Mouse (Mus musculus): Measurements from ENCODE around the gene Tamm41. TPM values are rescaled to one million over a fixed set of nuclear protein-coding genes. Genes with fewer than 3 reads are reported as not detected.

Gene Tamm41
- polyA plus RNA-seq, 2 experiments, result 39.8 to 60.8 TPM

DNA sequence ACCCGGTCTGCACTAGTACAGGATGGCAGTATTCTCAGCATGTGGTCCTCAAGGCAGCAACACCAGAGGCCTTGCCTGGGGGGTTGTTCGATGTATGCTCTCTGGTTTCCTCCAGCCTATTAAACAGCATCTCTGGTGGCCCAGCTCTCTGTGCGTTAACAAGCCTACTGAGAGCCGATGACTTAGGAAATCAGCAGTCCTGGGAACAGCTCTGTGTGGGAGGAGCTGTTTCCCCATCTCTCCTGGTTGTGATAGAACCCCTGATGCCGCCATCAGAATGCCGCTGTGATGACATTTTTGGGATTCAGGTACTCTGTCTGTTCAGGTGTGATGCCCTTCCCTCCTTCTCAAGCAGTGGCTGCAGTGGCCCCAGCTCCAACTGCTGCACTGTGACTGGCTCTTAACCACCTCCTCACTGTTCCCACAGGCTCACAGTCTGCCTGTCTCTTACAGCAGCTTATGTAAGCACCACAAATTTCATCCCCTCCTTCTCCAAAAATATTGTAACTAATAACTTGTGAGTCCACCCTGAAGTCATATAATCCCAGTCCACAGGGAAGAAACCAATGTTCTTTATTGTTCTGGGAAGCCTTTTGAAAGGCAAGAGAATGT lies 14.0 kb upstream of the Tamm41 start:
- Histone ChIP-seq H3K4me1 (ENCODE audit: control insufficient read depth, insufficient read depth, low read length) (peaks cover 4% of the 10 kb centered on the region; the same call in 1 of the 2 replicates), H3K36me3 (ENCODE audit: control insufficient read depth, insufficient read depth, low read length) (no peaks in the 10 kb centered on the region), H3K4me2 (replicated peaks; ENCODE audit: low read depth, low read length, severe bottlenecking) (no peak overlapping the region), H3K27me3 (ENCODE audit: control insufficient read depth, insufficient read depth, low read length) (no peaks in the 10 kb centered on the region), H3K9me3 (ENCODE audit: control insufficient read depth, low read length) (no peaks in the 10 kb centered on the region), H3K27ac (replicated peaks; ENCODE audit: low read depth, low read length) (no peak overlapping the region), H3K9ac (ENCODE audit: low read depth, low read length, severe bottlenecking) (no peak overlapping the region), H3K4me3 (replicated peaks; ENCODE audit: low read length) (no peak overlapping the region)
- no peak for ATAC-seq (ENCODE audit: low FRiP score, low read depth)
- no peak for TF ChIP-seq POLR2A (IDR thresholded peaks at IDR 0.05; ENCODE audit: borderline replicate concordance, extremely low read depth, insufficient read depth, insufficient read length)
- 36% methylated on average over 6 of the region's 6 CpGs for WGBS
- no peak for DNase-seq (ENCODE audit: low spot score)

DNA sequence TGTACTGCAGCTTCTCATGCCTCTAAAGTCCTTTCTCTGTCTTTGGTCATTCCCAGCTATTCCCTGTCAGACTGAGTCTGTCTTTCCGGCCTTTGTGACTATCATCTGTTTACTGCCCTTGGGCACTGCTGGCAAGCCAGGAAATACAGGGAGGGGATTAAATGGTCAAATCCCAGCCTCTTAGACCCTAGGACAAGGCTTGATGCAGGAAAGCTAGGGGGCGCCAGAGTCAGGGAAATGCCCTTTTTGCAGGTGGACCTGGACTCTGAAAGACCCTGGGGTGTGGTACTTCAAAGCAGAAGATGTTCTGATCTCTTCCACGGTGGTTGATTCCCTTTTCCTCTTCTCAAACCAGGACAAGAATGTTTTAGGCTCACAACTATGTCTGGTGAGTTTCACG lies 11.3 kb upstream of the Tamm41 start:
- Histone ChIP-seq H3K4me3 (replicated peaks; ENCODE audit: low read length) (no peak overlapping the region), H3K9ac (ENCODE audit: low read depth, low read length, severe bottlenecking) (no peak overlapping the region), H3K9me3 (ENCODE audit: control insufficient read depth, low read length) (no peaks in the 10 kb centered on the region), H3K27ac (replicated peaks; ENCODE audit: low read depth, low read length) (no peak overlapping the region), H3K36me3 (ENCODE audit: control insufficient read depth, insufficient read depth, low read length) (no peaks in the 10 kb centered on the region), H3K27me3 (ENCODE audit: control insufficient read depth, insufficient read depth, low read length) (no peaks in the 10 kb centered on the region), H3K4me1 (ENCODE audit: control insufficient read depth, insufficient read depth, low read length) (peaks cover 4% of the 10 kb centered on the region; the same call in 1 of the 2 replicates), H3K4me2 (replicated peaks; ENCODE audit: low read depth, low read length, severe bottlenecking) (no peak overlapping the region)
- ATAC-seq (ENCODE audit: low FRiP score, low read depth), result no peak
- no peak for DNase-seq (ENCODE audit: low spot score)
- TF ChIP-seq POLR2A (IDR thresholded peaks at IDR 0.05; ENCODE audit: borderline replicate concordance, extremely low read depth, insufficient read depth, insufficient read length), result no peak
- 19% methylated on average over 4 of the region's 4 CpGs for WGBS

DNA sequence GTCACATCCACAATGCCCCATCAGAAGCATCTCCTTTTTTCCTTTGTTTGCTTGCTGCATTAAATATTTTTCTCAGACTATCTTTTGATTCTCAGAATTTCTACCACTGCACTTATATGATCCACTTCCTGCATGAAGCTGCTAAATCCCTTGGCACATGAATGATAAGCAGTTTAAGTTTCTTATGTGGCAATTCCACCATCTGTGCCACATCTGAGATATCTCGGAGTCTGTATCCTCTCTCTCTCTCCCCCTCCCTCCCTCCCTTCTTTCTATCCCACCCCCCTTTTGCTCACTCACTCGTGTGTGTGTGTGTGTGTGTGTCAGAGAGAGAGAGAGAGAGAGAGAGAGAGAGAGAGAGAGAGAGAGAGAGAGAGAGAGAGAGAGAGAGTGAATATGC lies 10.1 kb upstream of the Tamm41 start:
- H3K27me3 ChIP-seq (ENCODE audit: control insufficient read depth, insufficient read depth, low read length), result no peaks in the 10 kb centered on the region
- H3K4me1 ChIP-seq (ENCODE audit: control insufficient read depth, insufficient read depth, low read length), result peaks cover 4% of the 10 kb centered on the region; the same call in 1 of the 2 replicates
- H3K4me3 ChIP-seq (replicated peaks; ENCODE audit: low read length), result no peak overlapping the region
- no peak for DNase-seq (ENCODE audit: low spot score)
- ATAC-seq (ENCODE audit: low FRiP score, low read depth), result no peak
- H3K9me3 ChIP-seq (ENCODE audit: control insufficient read depth, low read length), result no peaks in the 10 kb centered on the region
- no peak for TF ChIP-seq POLR2A (IDR thresholded peaks at IDR 0.05; ENCODE audit: borderline replicate concordance, extremely low read depth, insufficient read depth, insufficient read length)
- no peak overlapping the region for H3K27ac ChIP-seq (replicated peaks; ENCODE audit: low read depth, low read length)
- H3K4me2 ChIP-seq (replicated peaks; ENCODE audit: low read depth, low read length, severe bottlenecking), result no peak overlapping the region
- WGBS, result 38% methylated on average over 2 of the region's 2 CpGs
- H3K9ac ChIP-seq (ENCODE audit: low read depth, low read length, severe bottlenecking), result no peak overlapping the region
- H3K36me3 ChIP-seq (ENCODE audit: control insufficient read depth, insufficient read depth, low read length), result no peaks in the 10 kb centered on the region

DNA sequence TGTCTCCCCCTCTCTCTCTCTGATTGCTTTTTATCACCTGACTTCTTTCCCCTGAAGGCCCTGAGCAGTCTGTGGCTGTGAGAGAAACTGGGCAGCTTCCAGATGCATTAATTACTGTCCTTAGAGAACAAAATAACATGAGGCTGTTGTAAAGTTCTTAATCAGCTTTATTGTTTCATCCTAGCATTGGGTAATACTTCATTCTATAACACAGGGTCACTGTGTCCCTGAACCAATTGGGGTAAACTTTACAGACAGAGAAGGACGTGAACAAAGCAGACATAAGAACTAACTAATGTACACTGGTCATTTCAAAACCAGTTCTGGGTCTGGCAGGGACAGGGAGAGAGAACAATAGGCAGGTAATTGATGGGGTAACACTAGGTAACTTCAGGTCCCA lies 8.4 kb upstream of the Tamm41 start:
- ATAC-seq (ENCODE audit: low FRiP score, low read depth) (no peak), DNase-seq (ENCODE audit: low spot score) (no peak)
- Histone ChIP-seq H3K27me3 (ENCODE audit: control insufficient read depth, insufficient read depth, low read length) (no peaks in the 10 kb centered on the region), H3K4me2 (replicated peaks; ENCODE audit: low read depth, low read length, severe bottlenecking) (no peak overlapping the region), H3K9me3 (ENCODE audit: control insufficient read depth, low read length) (no peaks in the 10 kb centered on the region), H3K9ac (ENCODE audit: low read depth, low read length, severe bottlenecking) (no peak overlapping the region), H3K27ac (replicated peaks; ENCODE audit: low read depth, low read length) (no peak overlapping the region), H3K4me3 (replicated peaks; ENCODE audit: low read length) (no peak overlapping the region), H3K36me3 (ENCODE audit: control insufficient read depth, insufficient read depth, low read length) (no peaks in the 10 kb centered on the region), H3K4me1 (ENCODE audit: control insufficient read depth, insufficient read depth, low read length) (no peaks in the 10 kb centered on the region)
- 61% methylated on average over 1 of the region's 1 CpGs for WGBS
- no peak for TF ChIP-seq POLR2A (IDR thresholded peaks at IDR 0.05; ENCODE audit: borderline replicate concordance, extremely low read depth, insufficient read depth, insufficient read length)

DNA sequence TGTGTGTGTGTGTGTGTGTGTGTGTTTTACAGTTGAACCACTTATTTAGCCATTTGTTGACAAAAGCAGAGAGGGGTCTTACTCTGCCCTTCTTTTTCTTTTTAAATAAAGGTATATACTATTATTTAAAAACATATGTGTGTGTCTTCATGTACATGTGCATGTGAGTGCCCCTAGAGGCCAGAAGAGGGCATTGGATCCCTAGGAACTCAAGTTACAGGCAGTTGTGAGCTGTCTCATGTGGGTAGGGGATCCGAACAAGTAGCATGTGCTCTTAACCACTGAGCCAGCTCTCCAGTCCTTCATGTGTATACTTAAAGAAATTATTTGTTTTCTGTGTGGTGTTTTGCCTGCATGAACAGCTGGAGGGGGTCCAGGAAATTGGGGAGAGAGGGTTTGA lies 7.0 kb upstream of the Tamm41 start:
- no peak for TF ChIP-seq POLR2A (IDR thresholded peaks at IDR 0.05; ENCODE audit: borderline replicate concordance, extremely low read depth, insufficient read depth, insufficient read length)
- Histone ChIP-seq H3K4me2 (replicated peaks; ENCODE audit: low read depth, low read length, severe bottlenecking) (no peak overlapping the region), H3K27me3 (ENCODE audit: control insufficient read depth, insufficient read depth, low read length) (no peaks in the 10 kb centered on the region), H3K4me3 (replicated peaks; ENCODE audit: low read length) (no peak overlapping the region), H3K4me1 (ENCODE audit: control insufficient read depth, insufficient read depth, low read length) (no peaks in the 10 kb centered on the region), H3K27ac (replicated peaks; ENCODE audit: low read depth, low read length) (no peak overlapping the region), H3K36me3 (ENCODE audit: control insufficient read depth, insufficient read depth, low read length) (no peaks in the 10 kb centered on the region), H3K9ac (ENCODE audit: low read depth, low read length, severe bottlenecking) (no peak overlapping the region), H3K9me3 (ENCODE audit: control insufficient read depth, low read length) (no peaks in the 10 kb centered on the region)
- 35% methylated on average over 1 of the region's 1 CpGs for WGBS
- ATAC-seq (ENCODE audit: low FRiP score, low read depth) (no peak), DNase-seq (ENCODE audit: low spot score) (no peak)

All from limb, embryonic 14.5 days (tissue).